Mouse (Mus musculus) heart, postnatal 0 days (tissue): Measurements from ENCODE around the gene Wdr41. TPM values are rescaled to one million over a fixed set of nuclear protein-coding genes. Genes with fewer than 3 reads are reported as not detected.

ENCODE experiments used
- ATAC-seq: fragments of 200-750 bp; cut with Nextera tagmentation; 2 replicates; pipeline ENCODE4 v1.8.0; 2017; ENCODE audit warnings: low read depth, moderate number of reproducible peaks, moderate library complexity; ENCODE audit not compliant: insufficient read depth
- DNase-seq: peaks from one replicate; pipeline ENCODE4 v3.0.0-alpha.2; 2016; ENCODE audit warnings: low spot score
- H3K27ac ChIP-seq: fragments of 300-500 bp; sonication (generic); 2 replicates; pipeline ENCODE4 v1.5.1; 2014; ENCODE audit warnings: low read depth, mild to moderate bottlenecking
- H3K27me3 ChIP-seq: fragments of 300-500 bp; sonication (generic); 2 replicates; pipeline ENCODE4 v1.6.1; 2014; ENCODE audit warnings: low read length, mixed read lengths; ENCODE audit not compliant: control insufficient read depth, insufficient read depth
- H3K36me3 ChIP-seq: fragments of 300-500 bp; sonication (generic); replicated peaks from 2 replicates; pipeline ENCODE4 v1.6.1; 2014; ENCODE audit warnings: low read length, mixed read lengths; ENCODE audit not compliant: control insufficient read depth, insufficient read depth
- H3K4me1 ChIP-seq: fragments of 300-500 bp; sonication (generic); 2 replicates; pipeline ENCODE4 v1.6.1; 2014; ENCODE audit warnings: antibody characterized with exemption; ENCODE audit not compliant: control insufficient read depth, insufficient read depth
- H3K4me2 ChIP-seq: fragments of 300-500 bp; sonication (generic); 2 replicates; pipeline ENCODE4 v1.6.1; 2014; ENCODE audit warnings: low read depth, mild to moderate bottlenecking, low read length, moderate library complexity
- H3K4me3 ChIP-seq: fragments of 300-500 bp; sonication (generic); 2 replicates; pipeline ENCODE4 v1.5.1; 2014; ENCODE audit warnings: low read depth, low read length
- H3K9ac ChIP-seq: fragments of 300-500 bp; sonication (generic); replicated peaks from 2 replicates; pipeline ENCODE4 v1.6.1; 2014; ENCODE audit warnings: low read depth, low read length, mixed read lengths
- H3K9me3 ChIP-seq: fragments of 300-500 bp; sonication (generic); replicated peaks from 2 replicates; pipeline ENCODE4 v1.6.1; 2016; ENCODE audit warnings: low read length; ENCODE audit not compliant: control insufficient read depth
- CTCF ChIP-seq: IDR thresholded peaks from 2 replicates; pipeline ENCODE4 v1.5.1; 2016; ENCODE audit warnings: antibody characterized with exemption, control low read depth, low read depth
- EP300 ChIP-seq: IDR thresholded peaks from 2 replicates; pipeline ENCODE4 v1.6.1; 2016; ENCODE audit warnings: antibody characterized with exemption, low read depth
- WGBS: fragments of 180-500 bp; shearing (Covaris S2); extraction: QIAGEN DNeasy Blood & Tissue Kit; methylation state at CpG from one replicate; pipeline ENCODE4 v1.1.7; 2014; 5-methylcytosine and 5-hydroxymethylcytosine counted together
- polyA plus RNA-seq: library from polyadenylated mRNA; unstranded; fragments of >200 nt; fragmentation: Nextera tagmentation; extraction: Ambion mirVana; gene quantifications from 2 replicates; pipeline ENCODE4 v1.2.1, GENCODE M21; 2015
- total RNA-seq: library from RNA; depleted of rRNA; stranded (reverse); fragments of >200 nt; gene quantifications from 2 replicates; pipeline ENCODE4 v1.2.3, GENCODE M21; 2014; ENCODE audit warnings: low replicate concordance; rRNA removed

Wdr41 gene
- total and polyA plus RNA-seq, 2 experiments from 2014 or later, result 20.4 to 22.2 TPM

GRCm38 (mm10) chr13:95056501-95057280, 80.5 kb downstream of the Wdr41 start:
- H3K4me1 ChIP-seq, result no peaks in the 10 kb centered on the region
- no peak overlapping the region for H3K4me2 ChIP-seq
- H3K9me3 ChIP-seq, result 0 out of 2 replicates have a peak, but pooled peaks cover under 1% of the 10 kb centered on the region
- 75% methylated on average over 11 of the region's 11 CpGs for WGBS
- ATAC-seq (no peak), DNase-seq (no peak)
- H3K27me3 ChIP-seq, result no peaks in the 10 kb centered on the region
- H3K27ac ChIP-seq, result no peak overlapping the region
- H3K9ac ChIP-seq, result no peak overlapping the region
- H3K36me3 ChIP-seq, result no peaks in the 10 kb centered on the region
- TF ChIP-seq CTCF, result no peak
- no peak for TF ChIP-seq EP300
- no peak overlapping the region for H3K4me3 ChIP-seq

- DNase-seq (no peak), ATAC-seq (no peak)
- Histone ChIP-seq H3K4me2 (no peak overlapping the region), H3K36me3 (no peaks in the 10 kb centered on the region), H3K9ac (no peak overlapping the region), H3K4me3 (no peak overlapping the region), H3K27ac (no peak overlapping the region), H3K4me1 (no peaks in the 10 kb centered on the region), H3K9me3 (0 out of 2 replicates have a peak, but pooled peaks cover 3% of the 10 kb centered on the region), H3K27me3 (no peaks in the 10 kb centered on the region)
- TF ChIP-seq EP300, result no peak
- TF ChIP-seq CTCF, result no peak
- 67% methylated on average over 4 of the region's 4 CpGs for WGBS
These were observed 82.7 kb downstream of the Wdr41 start for GRCm38 (mm10) chr13:95058885-95059284.

GRCm38 (mm10) chr13:95063390-95064017, 87.4 kb downstream of the Wdr41 start:
- H3K4me1 ChIP-seq, result no peaks in the 10 kb centered on the region
- no peak overlapping the region for H3K4me3 ChIP-seq
- TF ChIP-seq EP300 (no peak), CTCF (no peak)
- no peaks in the 10 kb centered on the region for H3K36me3 ChIP-seq
- H3K27ac ChIP-seq, result no peak overlapping the region
- H3K9me3 ChIP-seq, result 0 out of 2 replicates have a peak, but pooled peaks cover 3% of the 10 kb centered on the region
- H3K27me3 ChIP-seq, result no peaks in the 10 kb centered on the region
- 42% methylated on average over 4 of the region's 4 CpGs for WGBS
- no peak overlapping the region for H3K4me2 ChIP-seq
- ATAC-seq, result no peak
- DNase-seq, result no peak
- H3K9ac ChIP-seq, result no peak overlapping the region

- Histone ChIP-seq H3K4me1 (no peaks in the 10 kb centered on the region), H3K9me3 (no peaks in the 10 kb centered on the region), H3K27ac (no peak overlapping the region), H3K9ac (no peak overlapping the region), H3K4me3 (no peak overlapping the region), H3K4me2 (no peak overlapping the region), H3K27me3 (no peaks in the 10 kb centered on the region), H3K36me3 (no peaks in the 10 kb centered on the region)
- ATAC-seq (no peak), DNase-seq (no peak)
- WGBS, result 57% methylated on average over 6 of the region's 6 CpGs
- TF ChIP-seq CTCF, result peak; percentile 48
- TF ChIP-seq EP300, result no peak
These were observed 91.7 kb downstream of the Wdr41 start for GRCm38 (mm10) chr13:95067854-95068253.

- no peak for ATAC-seq
- H3K4me2 ChIP-seq, result no peak overlapping the region
- no peak overlapping the region for H3K9ac ChIP-seq
- H3K36me3 ChIP-seq, result no peaks in the 10 kb centered on the region
- H3K27ac ChIP-seq, result no peak overlapping the region
- DNase-seq, result no peak
- no peaks in the 10 kb centered on the region for H3K4me1 ChIP-seq
- TF ChIP-seq EP300, result no peak
- no peak overlapping the region for H3K4me3 ChIP-seq
- H3K9me3 ChIP-seq, result no peaks in the 10 kb centered on the region
- no peaks in the 10 kb centered on the region for H3K27me3 ChIP-seq
These were observed 94.1 kb downstream of the Wdr41 start for GRCm38 (mm10) chr13:95070268-95070667.

Other genes starting within 250 kb of the Wdr41 start
- gene Tbca, start 187.4 kb upstream of the Wdr41 start, total RNA-seq, result 42.9 and 110 TPM in 2 replicates
- 221 and 238 TPM in 2 replicates for gene Tbca, start 187.4 kb upstream of the Wdr41 start, polyA plus RNA-seq
- not detected in 2 replicates for gene Otp, start 100.7 kb upstream of the Wdr41 start, total RNA-seq
- gene Otp, start 100.7 kb upstream of the Wdr41 start, polyA plus RNA-seq, result not detected in 2 replicates